Mouse (Mus musculus): ENCODE data around the gene Ptpn5. TPM values are rescaled to one million over a fixed set of nuclear protein-coding genes. Genes with fewer than 3 reads are reported as not detected.

Gene Ptpn5
- polyA plus RNA-seq, 1 experiment from 2014 or later: 2.5 TPM

GRCm38 (mm10) chr7:47055744-47056143 lies 77.7 kb downstream of the Ptpn5 start:
- H3K4me2 ChIP-seq (ENCODE audit: low read depth, low read length): no peak overlapping the region
- H3K4me1 ChIP-seq (ENCODE audit: control insufficient read depth, insufficient read depth, low read length): peaks cover 3% of the 10 kb centered on the region
- H3K27me3 ChIP-seq (ENCODE audit: control insufficient read depth, insufficient read depth, low read length): no peaks in the 10 kb centered on the region
- whole genome bisulfite sequencing: 75% methylated on average over 9 of the region's 9 CpGs
- no peak overlapping the region for H3K4me3 ChIP-seq (ENCODE audit: low read depth, low read length)
- H3K9ac ChIP-seq (replicated peaks; ENCODE audit: low read length): no peak overlapping the region
- H3K36me3 ChIP-seq (replicated peaks; ENCODE audit: control insufficient read depth, insufficient read depth, low read depth, low read length): no peaks in the 10 kb centered on the region; the same call in 1 of the 2 replicates
- H3K27ac ChIP-seq (replicated peaks; ENCODE audit: low read depth, low read length): no peak overlapping the region
- DNase-seq (ENCODE audit: low spot score): no peak
- ATAC-seq (replicated peaks; ENCODE audit: insufficient number of reproducible peaks, low FRiP score, low TSS enrichment, low read depth): no peak
- no peaks in the 10 kb centered on the region for H3K9me3 ChIP-seq (replicated peaks; ENCODE audit: control insufficient read depth, low read length)

GRCm38 (mm10) chr7:47054666-47055065 lies 78.8 kb downstream of the Ptpn5 start:
- Histone ChIP-seq H3K4me3 (ENCODE audit: low read depth, low read length) (no peak overlapping the region), H3K9me3 (replicated peaks; ENCODE audit: control insufficient read depth, low read length) (no peaks in the 10 kb centered on the region), H3K4me2 (ENCODE audit: low read depth, low read length) (no peak overlapping the region), H3K4me1 (ENCODE audit: control insufficient read depth, insufficient read depth, low read length) (peaks cover 3% of the 10 kb centered on the region), H3K27me3 (ENCODE audit: control insufficient read depth, insufficient read depth, low read length) (no peaks in the 10 kb centered on the region), H3K36me3 (replicated peaks; ENCODE audit: control insufficient read depth, insufficient read depth, low read depth, low read length) (no peaks in the 10 kb centered on the region; the same call in 1 of the 2 replicates), H3K27ac (replicated peaks; ENCODE audit: low read depth, low read length) (no peak overlapping the region), H3K9ac (replicated peaks; ENCODE audit: low read length) (no peak overlapping the region)
- no peak for DNase-seq (ENCODE audit: low spot score)
- WGBS: 82% methylated on average over 2 of the region's 2 CpGs
- ATAC-seq (replicated peaks; ENCODE audit: insufficient number of reproducible peaks, low FRiP score, low TSS enrichment, low read depth): no peak

GRCm38 (mm10) chr7:47053287-47053686 lies 80.2 kb downstream of the Ptpn5 start:
- Histone ChIP-seq H3K9me3 (replicated peaks; ENCODE audit: control insufficient read depth, low read length) (no peaks in the 10 kb centered on the region), H3K4me3 (ENCODE audit: low read depth, low read length) (no peak overlapping the region), H3K4me1 (ENCODE audit: control insufficient read depth, insufficient read depth, low read length) (peaks cover 3% of the 10 kb centered on the region), H3K27me3 (ENCODE audit: control insufficient read depth, insufficient read depth, low read length) (no peaks in the 10 kb centered on the region), H3K4me2 (ENCODE audit: low read depth, low read length) (no peak overlapping the region), H3K36me3 (replicated peaks; ENCODE audit: control insufficient read depth, insufficient read depth, low read depth, low read length) (no peaks in the 10 kb centered on the region; the same call in 1 of the 2 replicates), H3K27ac (replicated peaks; ENCODE audit: low read depth, low read length) (no peak overlapping the region), H3K9ac (replicated peaks; ENCODE audit: low read length) (no peak overlapping the region)
- no peak for DNase-seq (ENCODE audit: low spot score)
- WGBS: 97% methylated on average over 15 of the region's 15 CpGs
- ATAC-seq (replicated peaks; ENCODE audit: insufficient number of reproducible peaks, low FRiP score, low TSS enrichment, low read depth): no peak

GRCm38 (mm10) chr7:47052276-47052675 lies 81.2 kb downstream of the Ptpn5 start:
- Histone ChIP-seq H3K27ac (replicated peaks; ENCODE audit: low read depth, low read length) (no peak overlapping the region), H3K4me3 (ENCODE audit: low read depth, low read length) (no peak overlapping the region), H3K9me3 (replicated peaks; ENCODE audit: control insufficient read depth, low read length) (no peaks in the 10 kb centered on the region), H3K9ac (replicated peaks; ENCODE audit: low read length) (0 out of 2 replicates have a peak overlapping the region, but pooled peaks have one; percentile 18), H3K27me3 (ENCODE audit: control insufficient read depth, insufficient read depth, low read length) (no peaks in the 10 kb centered on the region), H3K4me1 (ENCODE audit: control insufficient read depth, insufficient read depth, low read length) (peaks cover 3% of the 10 kb centered on the region), H3K36me3 (replicated peaks; ENCODE audit: control insufficient read depth, insufficient read depth, low read depth, low read length) (no peaks in the 10 kb centered on the region; the same call in 1 of the 2 replicates), H3K4me2 (ENCODE audit: low read depth, low read length) (no peak overlapping the region)
- 42% methylated on average over 3 of the region's 3 CpGs for WGBS
- DNase-seq (ENCODE audit: low spot score) (no peak), ATAC-seq (replicated peaks; ENCODE audit: insufficient number of reproducible peaks, low FRiP score, low TSS enrichment, low read depth) (no peak)

- Histone ChIP-seq H3K4me2 (ENCODE audit: low read depth, low read length) (peak overlapping the region; percentile 75), H3K9ac (replicated peaks; ENCODE audit: low read length) (no peak overlapping the region; the same call in 1 of the 2 replicates), H3K36me3 (replicated peaks; ENCODE audit: control insufficient read depth, insufficient read depth, low read depth, low read length) (no peaks in the 10 kb centered on the region), H3K27me3 (ENCODE audit: control insufficient read depth, insufficient read depth, low read length) (no peaks in the 10 kb centered on the region), H3K9me3 (replicated peaks; ENCODE audit: control insufficient read depth, low read length) (no peaks in the 10 kb centered on the region), H3K4me1 (ENCODE audit: control insufficient read depth, insufficient read depth, low read length) (peaks cover 3% of the 10 kb centered on the region), H3K4me3 (ENCODE audit: low read depth, low read length) (peak overlapping the region; percentile 82), H3K27ac (replicated peaks; ENCODE audit: low read depth, low read length) (no peak overlapping the region; the same call in 1 of the 2 replicates)
- ATAC-seq (replicated peaks; ENCODE audit: insufficient number of reproducible peaks, low FRiP score, low TSS enrichment, low read depth) (no peak), DNase-seq (ENCODE audit: low spot score) (peak; percentile 35)
- 16% methylated on average over 2 of the region's 2 CpGs for WGBS
Measured at GRCm38 (mm10) chr7:47051404-47052151, 81.9 kb downstream of the Ptpn5 start.

GRCm38 (mm10) chr7:47050766-47051165 lies 82.7 kb downstream of the Ptpn5 start:
- WGBS: under 1% methylated on average over 34 of the region's 34 CpGs

GRCm38 (mm10) chr7:47050366-47050765 lies 83.1 kb downstream of the Ptpn5 start, which contains the start of gene Tmem86a:
Gene Tmem86a, plus strand, starts transcription at chr7:47050601.
- no peaks in the 10 kb centered on the region for H3K36me3 ChIP-seq (replicated peaks; ENCODE audit: control insufficient read depth, insufficient read depth, low read depth, low read length)
- peaks cover 3% of the 10 kb centered on the region for H3K4me1 ChIP-seq (ENCODE audit: control insufficient read depth, insufficient read depth, low read length)
- WGBS: under 1% methylated on average over 33 of the region's 33 CpGs
- DNase-seq (ENCODE audit: low spot score) (peak; percentile 98), ATAC-seq (replicated peaks; ENCODE audit: insufficient number of reproducible peaks, low FRiP score, low TSS enrichment, low read depth) (peak; percentile 97)
- H3K27ac ChIP-seq (replicated peaks; ENCODE audit: low read depth, low read length): peak within 1 kb of the TSS; percentile 88
- peak within 1 kb of the TSS; percentile 75 for H3K4me2 ChIP-seq (ENCODE audit: low read depth, low read length)
- H3K9me3 ChIP-seq (replicated peaks; ENCODE audit: control insufficient read depth, low read length): no peaks in the 10 kb centered on the region
- peak within 1 kb of the TSS; percentile 81 for H3K9ac ChIP-seq (replicated peaks; ENCODE audit: low read length)
- H3K27me3 ChIP-seq (ENCODE audit: control insufficient read depth, insufficient read depth, low read length): no peaks in the 10 kb centered on the region
- H3K4me3 ChIP-seq (ENCODE audit: low read depth, low read length): peak within 1 kb of the TSS; percentile 82

More at GRCm38 (mm10) chr7:47050766-47051165, 82.7 kb downstream of the Ptpn5 start:
- ATAC-seq (replicated peaks; ENCODE audit: insufficient number of reproducible peaks, low FRiP score, low TSS enrichment, low read depth) (peak; percentile 75), DNase-seq (ENCODE audit: low spot score) (peak; percentile 48)
- Histone ChIP-seq H3K27ac (replicated peaks; ENCODE audit: low read depth, low read length) (peak overlapping the region; percentile 88), H3K4me2 (ENCODE audit: low read depth, low read length) (peak overlapping the region; percentile 75), H3K4me1 (ENCODE audit: control insufficient read depth, insufficient read depth, low read length) (peaks cover 3% of the 10 kb centered on the region), H3K36me3 (replicated peaks; ENCODE audit: control insufficient read depth, insufficient read depth, low read depth, low read length) (no peaks in the 10 kb centered on the region), H3K27me3 (ENCODE audit: control insufficient read depth, insufficient read depth, low read length) (no peaks in the 10 kb centered on the region), H3K9ac (replicated peaks; ENCODE audit: low read length) (peak overlapping the region; percentile 81), H3K4me3 (ENCODE audit: low read depth, low read length) (peak overlapping the region; percentile 82), H3K9me3 (replicated peaks; ENCODE audit: control insufficient read depth, low read length) (no peaks in the 10 kb centered on the region)

- no peaks in the 10 kb centered on the region for H3K4me1 ChIP-seq (ENCODE audit: control insufficient read depth, insufficient read depth, low read length)
- DNase-seq (ENCODE audit: low spot score): peak; percentile 15
- no peaks in the 10 kb centered on the region for H3K27me3 ChIP-seq (ENCODE audit: control insufficient read depth, insufficient read depth, low read length)
- WGBS: 24% methylated on average over 6 of the region's 6 CpGs
- no peak for ATAC-seq (replicated peaks; ENCODE audit: insufficient number of reproducible peaks, low FRiP score, low TSS enrichment, low read depth)
- no peak overlapping the region for H3K4me2 ChIP-seq (ENCODE audit: low read depth, low read length)
- no peak overlapping the region for H3K4me3 ChIP-seq (ENCODE audit: low read depth, low read length)
- H3K27ac ChIP-seq (replicated peaks; ENCODE audit: low read depth, low read length): no peak overlapping the region
- no peaks in the 10 kb centered on the region for H3K9me3 ChIP-seq (replicated peaks; ENCODE audit: control insufficient read depth, low read length)
- no peaks in the 10 kb centered on the region for H3K36me3 ChIP-seq (replicated peaks; ENCODE audit: control insufficient read depth, insufficient read depth, low read depth, low read length)
- no peak overlapping the region for H3K9ac ChIP-seq (replicated peaks; ENCODE audit: low read length)
Measured at GRCm38 (mm10) chr7:47042823-47043490, 90.5 kb downstream of the Ptpn5 start.

All from embryonic facial prominence, embryonic 11.5 days (tissue).